ENCODE assay signal across 32 mouse cellular contexts in genomic region chr4:115555513-115555912, GRCm38 (mm10). TPM values are rescaled to one million over a fixed set of nuclear protein-coding genes. Genes with fewer than 3 reads are reported as not detected.
DNase-seq lines count a peak whose midpoint lies in the region; ATAC-seq and TF ChIP-seq lines count a peak whose summit lies in the region.
"Had no signal": no experiment of that assay in that cellular context is flagged by ENCODE, and none has a peak within 500 bp of the region (broad histone marks: within the 10 kb centered on the region; RNA-seq: fewer than 3 reads in every experiment).

No protein-coding gene starts in this region.

- no peak for TF ChIP-seq POLR2A in liver, adult 2 months (IDR thresholded peaks at IDR 0.05; ENCODE audit: extremely low read depth, insufficient read depth, low read length)

- H3K27me3 ChIP-seq in kidney, embryonic 14.5 days (ENCODE audit: control insufficient read depth, insufficient read depth, low read length) = no peaks in the 10 kb centered on the region
- no peaks in the 10 kb centered on the region for H3K27me3 ChIP-seq in liver, adult 2 months (ENCODE audit: control insufficient read depth, insufficient read depth, low read length)
- H3K27me3 ChIP-seq in forebrain, postnatal 0 days (ENCODE audit: insufficient read depth, low read length) = no peaks in the 10 kb centered on the region
- H3K27me3 ChIP-seq: embryonic facial prominence, embryonic 12.5 days; embryonic facial prominence, embryonic 15.5 days; heart, embryonic 12.5 days; heart, embryonic 15.5 days; hindbrain, embryonic 13.5 days had no signal

- no peaks in the 10 kb centered on the region for H3K79me2 ChIP-seq in liver, adult 2 months (ENCODE audit: control insufficient read depth, insufficient read depth, low read length)

- H3K4me3 ChIP-seq in kidney, embryonic 14.5 days (ENCODE audit: low read length) = no peak overlapping the region
- H3K4me3 ChIP-seq in liver, adult 2 months (ENCODE audit: insufficient read depth, low read depth, low read length) = no peak overlapping the region
- H3K4me3 ChIP-seq in forebrain, postnatal 0 days (ENCODE audit: low read depth, low read length) = no peak overlapping the region
- H3K4me3 ChIP-seq: embryonic facial prominence, embryonic 12.5 days; embryonic facial prominence, embryonic 15.5 days; heart, embryonic 12.5 days; heart, embryonic 15.5 days; hindbrain, embryonic 10.5 days; hindbrain, embryonic 13.5 days had no signal

- H3K9me3 ChIP-seq in kidney, embryonic 14.5 days (ENCODE audit: control insufficient read depth, low read length) = no peaks in the 10 kb centered on the region
- no peaks in the 10 kb centered on the region for H3K9me3 ChIP-seq in forebrain, postnatal 0 days (ENCODE audit: low read length)
- H3K9me3 ChIP-seq: embryonic facial prominence, embryonic 12.5 days; embryonic facial prominence, embryonic 15.5 days; heart, embryonic 15.5 days; hindbrain, embryonic 10.5 days; hindbrain, embryonic 13.5 days had no signal

- no peak for ATAC-seq in kidney, embryonic 14.5 days (ENCODE audit: low FRiP score, low TSS enrichment)
- no peak for ATAC-seq in forebrain, postnatal 0 days
- ATAC-seq: activated CD4-positive, CD25-positive, alpha-beta regulatory T cell, adult 4 months; forebrain, embryonic 14.5 days had no signal

- no peak overlapping the region for H3K4me2 ChIP-seq in kidney, embryonic 14.5 days (replicated peaks; ENCODE audit: low read depth, low read length)
- H3K4me2 ChIP-seq in forebrain, postnatal 0 days (ENCODE audit: low read depth) = no peak overlapping the region
- H3K4me2 ChIP-seq: embryonic facial prominence, embryonic 12.5 days; embryonic facial prominence, embryonic 15.5 days; heart, embryonic 12.5 days; heart, embryonic 15.5 days; hindbrain, embryonic 13.5 days had no signal

- H3K27ac ChIP-seq in kidney, embryonic 14.5 days (ENCODE audit: low read depth, low read length) = no peak overlapping the region
- H3K27ac ChIP-seq in liver, adult 2 months (replicated peaks; ENCODE audit: insufficient read depth, low read depth, low read length) = no peak overlapping the region
- no peak overlapping the region for H3K27ac ChIP-seq in forebrain, postnatal 0 days (ENCODE audit: low read depth, low read length)
- H3K27ac ChIP-seq: embryonic facial prominence, embryonic 12.5 days; embryonic facial prominence, embryonic 15.5 days; heart, embryonic 15.5 days; hindbrain, embryonic 10.5 days; hindbrain, embryonic 13.5 days had no signal

- H3K4me1 ChIP-seq in kidney, embryonic 14.5 days (ENCODE audit: control insufficient read depth, insufficient read depth, low read length) = no peaks in the 10 kb centered on the region
- peaks cover 2% of the 10 kb centered on the region; the same call in 1 of the 2 replicates for H3K4me1 ChIP-seq in liver, adult 2 months (ENCODE audit: control insufficient read depth, insufficient read depth, low read length)
- no peaks in the 10 kb centered on the region for H3K4me1 ChIP-seq in forebrain, postnatal 0 days (ENCODE audit: insufficient read depth)
- H3K4me1 ChIP-seq: embryonic facial prominence, embryonic 12.5 days; embryonic facial prominence, embryonic 15.5 days; heart, embryonic 12.5 days; heart, embryonic 15.5 days; hindbrain, embryonic 10.5 days; hindbrain, embryonic 13.5 days had no signal

- H3K9ac ChIP-seq in kidney, embryonic 14.5 days (ENCODE audit: low read depth, low read length) = no peak overlapping the region
- no peak overlapping the region for H3K9ac ChIP-seq in liver, adult 2 months (ENCODE audit: low read depth, low read length)
- no peak overlapping the region for H3K9ac ChIP-seq in forebrain, postnatal 0 days
- H3K9ac ChIP-seq: embryonic facial prominence, embryonic 12.5 days; embryonic facial prominence, embryonic 15.5 days; heart, embryonic 12.5 days; heart, embryonic 15.5 days; hindbrain, embryonic 13.5 days had no signal

- peak; percentile 39 for DNase-seq in kidney, adult 11 months
- DNase-seq in kidney, adult 18-20 months = no peak
- DNase-seq in kidney, adult 9 months = peak; percentile 82
- DNase-seq in liver, adult 2 months (ENCODE audit: extremely low read depth, low read depth, low spot score) = peak; percentile 93
- no peak for DNase-seq in liver
- peak; percentile 14 for DNase-seq in adipocyte (ENCODE audit: low spot score)
- DNase-seq in forebrain, postnatal 0 days = no peak
- DNase-seq: adrenal gland, postnatal 10 days; adrenal gland, postnatal 36 days; cerebellum, adult 11 months; cerebellum, adult 2 months; cerebellum, adult 9-11 months; cerebellum, postnatal 25 days; gastrocnemius, postnatal 25 days; heart, adult 18-20 months; heart, postnatal 10 days; heart, postnatal 36 days had no signal

- TF ChIP-seq CTCF in liver, adult 2 months (IDR thresholded peaks at IDR 0.05; ENCODE audit: low read depth, low read length) = no peak
- no peak for TF ChIP-seq CTCF in forebrain, postnatal 0 days (IDR thresholded peaks at IDR 0.05; ENCODE audit: low read depth)

- H3K36me3 ChIP-seq in kidney, embryonic 14.5 days (ENCODE audit: control insufficient read depth, insufficient read depth, low read length) = no peaks in the 10 kb centered on the region
- H3K36me3 ChIP-seq in liver, adult 2 months (ENCODE audit: control insufficient read depth, insufficient read depth, low read length) = no peaks in the 10 kb centered on the region
- no peaks in the 10 kb centered on the region for H3K36me3 ChIP-seq in forebrain, postnatal 0 days (ENCODE audit: insufficient read depth)
- H3K36me3 ChIP-seq: embryonic facial prominence, embryonic 12.5 days; embryonic facial prominence, embryonic 15.5 days; heart, embryonic 12.5 days; heart, embryonic 15.5 days; hindbrain, embryonic 10.5 days; hindbrain, embryonic 13.5 days had no signal

- WGBS in kidney, embryonic 14.5 days = 66% methylated on average over 2 of the region's 2 CpGs
- WGBS in liver, adult 2 months = 14% methylated on average over 2 of the region's 2 CpGs
- WGBS in forebrain, postnatal 0 days = 50% methylated on average over 2 of the region's 2 CpGs

RNA-seq across cellular contexts. Expression of gene Cyp4a31, which starts 7.9 kb away (rescaled TPM):
- 5.4 and 19.8 TPM in 2 replicates for polyA plus RNA-seq in kidney, embryonic 14.5 days (2014; fragmentation: Nextera tagmentation; extraction: Ambion mirVana)
- total RNA-seq in liver, adult 2 months (2014; rRNA removed) = 8.3 and 19.2 TPM in 2 replicates
- polyA plus RNA-seq in liver, adult 2 months (2012; rRNA removed) = 7.3 and 8.5 TPM in 2 replicates
- not detected in 2 replicates for total RNA-seq in forebrain, postnatal 0 days (2014; rRNA removed)
- polyA plus RNA-seq in forebrain, postnatal 0 days (2015; fragmentation: Nextera tagmentation; extraction: Ambion mirVana) = not detected in 2 replicates
- total RNA-seq: adrenal gland, adult 18-20 months; adrenal gland, postnatal 36 days; common myeloid progenitor, adult 5-6 weeks; ES-E14; gastrocnemius, adult 8-10 months; gastrocnemius, postnatal 25 days; heart, adult 18-20 months; heart, postnatal 10 days; heart, postnatal 36 days had no signal
- polyA plus RNA-seq: activated CD4-positive, CD25-positive, alpha-beta regulatory T cell, adult 4 months; cerebellum, adult 2 months; embryonic facial prominence, embryonic 12.5 days; embryonic facial prominence, embryonic 15.5 days; forebrain, embryonic 11.5 days; forebrain, embryonic 14.5 days; gonadal fat pad, adult 2 months; heart, embryonic 12.5 days; heart, embryonic 15.5 days; hindbrain, embryonic 10.5 days; hindbrain, embryonic 13.5 days had no signal

RNA-seq across cellular contexts. Expression of gene Cyp4a10, which starts 37.4 kb away (rescaled TPM):
- polyA plus RNA-seq in kidney, embryonic 14.5 days (2014; fragmentation: Nextera tagmentation; extraction: Ambion mirVana) = 0.26 and 0.97 TPM in 2 replicates
- total RNA-seq in liver, adult 2 months (2014; rRNA removed) = 375 and 556 TPM in 2 replicates
- polyA plus RNA-seq in liver, adult 2 months (2012; rRNA removed) = 427 and 619 TPM in 2 replicates
- total RNA-seq in forebrain, postnatal 0 days (2014; rRNA removed) = not detected in 2 replicates
- not detected in 2 replicates for polyA plus RNA-seq in forebrain, postnatal 0 days (2015; fragmentation: Nextera tagmentation; extraction: Ambion mirVana)
- total RNA-seq: common myeloid progenitor, adult 5-6 weeks; gastrocnemius, postnatal 25 days; heart, adult 18-20 months; heart, postnatal 10 days had no signal
- polyA plus RNA-seq: activated CD4-positive, CD25-positive, alpha-beta regulatory T cell, adult 4 months; cerebellum, adult 2 months; embryonic facial prominence, embryonic 12.5 days; embryonic facial prominence, embryonic 15.5 days; forebrain, embryonic 11.5 days; forebrain, embryonic 14.5 days; heart, embryonic 12.5 days; heart, embryonic 15.5 days; hindbrain, embryonic 10.5 days; hindbrain, embryonic 13.5 days had no signal

RNA-seq across cellular contexts. Expression of gene Cyp4a32, which starts 45.3 kb away (rescaled TPM):
- polyA plus RNA-seq in kidney, embryonic 14.5 days (2014; fragmentation: Nextera tagmentation; extraction: Ambion mirVana) = not detected in 2 replicates
- total RNA-seq in liver, adult 2 months (2014; rRNA removed) = 19.5 and 23.2 TPM in 2 replicates
- polyA plus RNA-seq in liver, adult 2 months (2012; rRNA removed) = 8.4 and 12.2 TPM in 2 replicates
- total RNA-seq in forebrain, postnatal 0 days (2014; rRNA removed) = not detected in 2 replicates
- polyA plus RNA-seq in forebrain, postnatal 0 days (2015; fragmentation: Nextera tagmentation; extraction: Ambion mirVana) = not detected in 2 replicates
- total RNA-seq: adrenal gland, adult 18-20 months; adrenal gland, postnatal 36 days; common myeloid progenitor, adult 5-6 weeks; ES-E14; gastrocnemius, adult 8-10 months; gastrocnemius, postnatal 25 days; heart, adult 18-20 months; heart, postnatal 10 days; heart, postnatal 36 days had no signal
- polyA plus RNA-seq: activated CD4-positive, CD25-positive, alpha-beta regulatory T cell, adult 4 months; cerebellum, adult 2 months; embryonic facial prominence, embryonic 12.5 days; embryonic facial prominence, embryonic 15.5 days; forebrain, embryonic 11.5 days; forebrain, embryonic 14.5 days; gonadal fat pad, adult 2 months; heart, embryonic 12.5 days; heart, embryonic 15.5 days; hindbrain, embryonic 10.5 days; hindbrain, embryonic 13.5 days had no signal

RNA-seq across cellular contexts. Expression of gene Cyp4a14, which starts 59.6 kb away (rescaled TPM):
- not detected in 2 replicates for polyA plus RNA-seq in kidney, embryonic 14.5 days (2014; fragmentation: Nextera tagmentation; extraction: Ambion mirVana)
- total RNA-seq in liver, adult 2 months (2014; rRNA removed) = 420 and 442 TPM in 2 replicates
- polyA plus RNA-seq in liver, adult 2 months (2012; rRNA removed) = 291 and 455 TPM in 2 replicates
- not detected in 2 replicates for total RNA-seq in forebrain, postnatal 0 days (2014; rRNA removed)
- not detected in 2 replicates for polyA plus RNA-seq in forebrain, postnatal 0 days (2015; fragmentation: Nextera tagmentation; extraction: Ambion mirVana)
- total RNA-seq: common myeloid progenitor, adult 5-6 weeks; ES-E14; gastrocnemius, adult 8-10 months; gastrocnemius, postnatal 25 days; heart, adult 18-20 months; heart, postnatal 10 days; heart, postnatal 36 days had no signal
- polyA plus RNA-seq: activated CD4-positive, CD25-positive, alpha-beta regulatory T cell, adult 4 months; cerebellum, adult 2 months; embryonic facial prominence, embryonic 12.5 days; embryonic facial prominence, embryonic 15.5 days; forebrain, embryonic 11.5 days; forebrain, embryonic 14.5 days; gonadal fat pad, adult 2 months; heart, embryonic 12.5 days; heart, embryonic 15.5 days; hindbrain, embryonic 10.5 days; hindbrain, embryonic 13.5 days had no signal

Comparison
In these comparisons a context has a peak if more than half of its experiments do, and no peak if none do; other contexts are left out.
1. DNase-seq: peak in kidney, adult 11 months (single experiment), kidney, adult 9 months (single experiment), liver, adult 2 months (single experiment) and adipocyte (single experiment); none in kidney, adult 18-20 months (single experiment), liver (single experiment) and forebrain, postnatal 0 days (single experiment).
2. RNA of gene Cyp4a10, which starts 37.4 kb away (polyA plus RNA-seq): 427 to 619 TPM in liver, adult 2 months; 0.26 to 0.97 TPM in kidney, embryonic 14.5 days and not detected in forebrain, postnatal 0 days; every median in the first group is over 100 times any median in the second.